Mouse (Mus musculus) spleen, postnatal 10 days (tissue): ENCODE results near the gene Flot2.
"Not testable (repeated sequence)": the region's sequence is repeated elsewhere in the genome, so short reads cannot be mapped to it uniquely, and the experiment has no call there.

Experiments used
- DNase-seq, 2 experiments: peaks; one replicate each; pipeline ENCODE4 v3.0.0; 2021 to 2022; ENCODE audit warnings: low spot score in 2 of 2

Flot2 gene

GRCm38 (mm10) chr11:78037831-78038752, at the start of gene Flot2:
Gene Flot2, plus strand, starts transcription at chr11:78037931.
- DNase-seq = peak; percentile 49 to 77

GRCm38 (mm10) chr11:77989071-77989690, 48.5 kb upstream of the Flot2 start:
- DNase-seq = no peak

GRCm38 (mm10) chr11:77995556-77995955, 42.2 kb upstream of the Flot2 start:
- DNase-seq = no peak

GRCm38 (mm10) chr11:78006446-78006845, 31.3 kb upstream of the Flot2 start:
- no peak for DNase-seq

GRCm38 (mm10) chr11:78019676-78020075, 18.1 kb upstream of the Flot2 start:
- DNase-seq = peak; percentile 70 to 87

- peak; percentile 32 to 69 for DNase-seq
Measured at GRCm38 (mm10) chr11:78023607-78024006, 14.1 kb upstream of the Flot2 start.

GRCm38 (mm10) chr11:78029240-78029639, 8.5 kb upstream of the Flot2 start:
- DNase-seq = no peak

- no peak for DNase-seq
Measured at GRCm38 (mm10) chr11:78030600-78030999, 7.1 kb upstream of the Flot2 start.

- DNase-seq = no peak
Measured at GRCm38 (mm10) chr11:78031389-78031788, 6.3 kb upstream of the Flot2 start.

GRCm38 (mm10) chr11:78031947-78032808, 5.6 kb upstream of the Flot2 start, which contains the start of gene Dhrs13:
Gene Dhrs13, plus strand, starts transcription at chr11:78032280.
- DNase-seq = peak; percentile 91 to 93

GRCm38 (mm10) chr11:78032809-78033195, 4.9 kb upstream of the Flot2 start:
- DNase-seq = no peak

- DNase-seq = no peak
Measured at GRCm38 (mm10) chr11:78033931-78034617, 3.7 kb upstream of the Flot2 start.

GRCm38 (mm10) chr11:78036791-78037190, 940 bp upstream of the Flot2 start:
- DNase-seq = no peak

GRCm38 (mm10) chr11:78040878-78041277, 3.1 kb downstream of the Flot2 start:
- DNase-seq = no peak

- DNase-seq = not testable (repeated sequence)
Measured at GRCm38 (mm10) chr11:78042290-78042870, 4.6 kb downstream of the Flot2 start.

GRCm38 (mm10) chr11:78044758-78045251, 7.1 kb downstream of the Flot2 start:
- DNase-seq = peak in 1 of 2 experiments; percentile 39

GRCm38 (mm10) chr11:78048637-78049036, 10.9 kb downstream of the Flot2 start:
- DNase-seq = not testable (repeated sequence)

GRCm38 (mm10) chr11:78053078-78053477, 15.3 kb downstream of the Flot2 start:
- DNase-seq = no peak

GRCm38 (mm10) chr11:78056946-78057345, 19.2 kb downstream of the Flot2 start:
- peak in 1 of 2 experiments; percentile 26 for DNase-seq
